Comparison of ENCODE assay signal across 24 mouse cellular contexts in the genomic region with DNA sequence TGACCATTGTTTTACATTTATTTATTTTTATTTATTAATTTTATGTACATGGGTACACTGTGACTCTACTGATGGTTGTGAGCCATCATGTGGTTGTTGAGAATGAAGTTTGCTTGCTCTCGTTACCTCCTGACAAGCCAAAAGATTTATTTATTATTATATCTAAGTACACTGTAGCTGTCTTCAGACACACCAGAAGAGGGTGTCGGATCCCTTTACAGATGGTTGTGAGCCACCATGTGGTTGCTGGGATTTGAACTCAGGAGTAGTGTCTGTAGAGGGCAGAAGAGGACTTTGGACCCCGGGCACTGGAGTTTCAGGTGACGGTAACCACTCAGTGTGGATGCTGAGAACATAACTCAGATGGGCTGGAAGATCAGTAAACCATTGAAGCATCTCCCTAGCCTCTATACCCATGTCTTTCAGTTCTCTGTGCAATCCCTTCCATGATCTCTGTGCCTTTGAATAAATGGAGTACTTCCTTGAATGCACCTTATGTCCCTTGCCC.
DNase-seq lines count a peak whose midpoint lies in the region; ATAC-seq and TF ChIP-seq lines count a peak whose summit lies in the region.
"Had no signal": no experiment of that assay in that cellular context is flagged by ENCODE, and none has a peak within 500 bp of the region (broad histone marks: within the 10 kb centered on the region; RNA-seq: fewer than 3 reads in every experiment).

No protein-coding gene starts in this region.

- POLR2A ChIA-PET in Patski (lab: Charles Lee): no interaction called here

- H3K79me2 ChIP-seq in heart, adult 2 months (replicated peaks; ENCODE audit: control insufficient read depth, insufficient read depth, low read length): no peaks in the 10 kb centered on the region

- TF ChIP-seq EP300 in heart, adult 2 months (IDR thresholded peaks at IDR 0.05; ENCODE audit: insufficient read depth, low read depth, low read length): no peak

- no peaks in the 10 kb centered on the region for H3K27me3 ChIP-seq in heart, adult 2 months (ENCODE audit: control insufficient read depth, insufficient read depth, low read length)
- H3K27me3 ChIP-seq in Patski: peaks cover 17% of the 10 kb centered on the region
- no peaks in the 10 kb centered on the region for H3K27me3 ChIP-seq in midbrain, embryonic 11.5 days (ENCODE audit: control insufficient read depth, insufficient read depth, low read length)
- H3K27me3 ChIP-seq: embryonic facial prominence, embryonic 13.5 days; embryonic facial prominence, embryonic 15.5 days; forebrain, embryonic 12.5 days had no signal

- no peak overlapping the region for H3K27ac ChIP-seq in heart, adult 2 months
- no peak overlapping the region for H3K27ac ChIP-seq in midbrain, embryonic 11.5 days (ENCODE audit: low read depth, low read length)
- H3K27ac ChIP-seq: embryonic facial prominence, embryonic 13.5 days; embryonic facial prominence, embryonic 15.5 days; forebrain, embryonic 10.5 days; forebrain, embryonic 12.5 days had no signal

- H3K9ac ChIP-seq in heart, adult 2 months (ENCODE audit: low read depth, low read length): no peak overlapping the region
- no peak overlapping the region for H3K9ac ChIP-seq in midbrain, embryonic 11.5 days (ENCODE audit: low read length)
- H3K9ac ChIP-seq: embryonic facial prominence, embryonic 13.5 days; embryonic facial prominence, embryonic 15.5 days; forebrain, embryonic 12.5 days had no signal

- 92% methylated on average over 4 of the region's 4 CpGs for WGBS in heart, adult 2 months
- 94% methylated on average over 4 of the region's 4 CpGs for WGBS in midbrain, embryonic 11.5 days

- TF ChIP-seq POLR2A in heart, adult 2 months (IDR thresholded peaks at IDR 0.05; ENCODE audit: insufficient read depth, low read depth, low read length): no peak

- H3K4me2 ChIP-seq in midbrain, embryonic 11.5 days: no peak overlapping the region
- H3K4me2 ChIP-seq: embryonic facial prominence, embryonic 13.5 days; embryonic facial prominence, embryonic 15.5 days; forebrain, embryonic 12.5 days had no signal

- H3K4me1 ChIP-seq in heart, adult 2 months (ENCODE audit: control insufficient read depth, insufficient read depth, low read length): no peaks in the 10 kb centered on the region
- no peaks in the 10 kb centered on the region for H3K4me1 ChIP-seq in midbrain, embryonic 11.5 days (ENCODE audit: control insufficient read depth, insufficient read depth, low read length)
- H3K4me1 ChIP-seq: embryonic facial prominence, embryonic 13.5 days; embryonic facial prominence, embryonic 15.5 days; forebrain, embryonic 10.5 days; forebrain, embryonic 12.5 days had no signal

- CTCF ChIA-PET in Patski (lab: Charles Lee): no interaction called here

- in situ Hi-C loops in Patski (cut with MboI; ENCODE audit: low pct_unique_long_range_greater_than_20kb): no loop called here

- H3K4me3 ChIP-seq in heart, adult 2 months: no peak overlapping the region
- H3K4me3 ChIP-seq in midbrain, embryonic 11.5 days (ENCODE audit: low read depth, low read length): no peak overlapping the region
- H3K4me3 ChIP-seq: embryonic facial prominence, embryonic 13.5 days; embryonic facial prominence, embryonic 15.5 days; erythroblast, embryonic 14.5 days; forebrain, embryonic 10.5 days; forebrain, embryonic 12.5 days had no signal

- no peak for DNase-seq in heart, adult 2 months
- DNase-seq in heart, adult 9 months (ENCODE audit: low spot score in 2 of 2): no peak
- DNase-seq in 416B (ENCODE audit: low read depth): peak; percentile 9
- peak; percentile 18 for DNase-seq in A20 (ENCODE audit: low read depth, low spot score)
- no peak for DNase-seq in Patski (ENCODE audit: low read depth, low spot score)
- no peak for DNase-seq in right cerebral cortex, postnatal 4 days
- no peak for DNase-seq in midbrain, embryonic 11.5 days (ENCODE audit: low spot score, missing footprints)
- DNase-seq: adrenal gland, adult 2 months; adrenal gland, postnatal 10 days; adrenal gland, postnatal 36 days; cerebellum, adult 18-20 months; cerebellum, adult 8-10 months; cerebellum, adult 9-11 months; cerebellum, postnatal 14 days; cerebellum, postnatal 36 days; embryo, embryonic 11 days had no signal

- no peaks in the 10 kb centered on the region for H3K36me3 ChIP-seq in heart, adult 2 months (ENCODE audit: control insufficient read depth, insufficient read depth, low read length)
- H3K36me3 ChIP-seq in midbrain, embryonic 11.5 days (ENCODE audit: control insufficient read depth, insufficient read depth, low read length): no peaks in the 10 kb centered on the region
- H3K36me3 ChIP-seq: embryonic facial prominence, embryonic 13.5 days; embryonic facial prominence, embryonic 15.5 days; forebrain, embryonic 10.5 days; forebrain, embryonic 12.5 days; G1E had no signal

- intact Hi-C loops in heart, adult 2 months (cut with DNase I): no loop called here

- no peak for ATAC-seq in Patski
- ATAC-seq in midbrain, embryonic 11.5 days (ENCODE audit: low FRiP score): no peak
- ATAC-seq: forebrain, embryonic 14.5 days; forebrain, embryonic 16.5 days had no signal

- H3K9me3 ChIP-seq in midbrain, embryonic 11.5 days (ENCODE audit: control insufficient read depth, low read length): no peaks in the 10 kb centered on the region
- H3K9me3 ChIP-seq: embryonic facial prominence, embryonic 13.5 days; embryonic facial prominence, embryonic 15.5 days; forebrain, embryonic 10.5 days; forebrain, embryonic 12.5 days; G1E had no signal

- peak; percentile 12; the same call in 1 of the 2 replicates for TF ChIP-seq CTCF in heart, adult 2 months (IDR thresholded peaks at IDR 0.05)
- peak; percentile 20 for TF ChIP-seq CTCF in Patski (IDR thresholded peaks at IDR 0.05)

Comparison
In these comparisons a context has a peak if more than half of its experiments do, and no peak if none do; other contexts are left out.
1. DNase-seq: peak in 416B (single experiment) and A20 (single experiment); none in heart, adult 2 months (0 of 2), heart, adult 9 months (0 of 2), Patski (single experiment), right cerebral cortex, postnatal 4 days (single experiment) and midbrain, embryonic 11.5 days (single experiment).